Mouse (Mus musculus) olfactory bulb, adult 2 months (tissue): ENCODE results near the gene Wfdc17.

Experiments used
- CTCF ChIP-seq: fragments of 200-500 bp; IDR thresholded peaks from 2 replicates; pipeline ENCODE4 v1.5.1; 2012; ENCODE audit warnings: low read depth, mild to moderate bottlenecking, low read length, moderate library complexity; ENCODE audit not compliant: insufficient read depth
- POLR2A ChIP-seq: fragments of 200-500 bp; IDR thresholded peaks from 2 replicates; pipeline ENCODE4 v1.6.1; 2012; ENCODE audit warnings: mild to moderate bottlenecking, low read depth, low read length, moderate library complexity; ENCODE audit not compliant: insufficient read depth

GRCm38 (mm10) chr11:83734215-83734614, 30.4 kb downstream of the Wfdc17 start:
- TF ChIP-seq POLR2A (no peak), CTCF (no peak)
